Mouse (Mus musculus) spleen, adult 18-20 months (tissue): ENCODE results near the gene Bcl9l.

ENCODE experiments used
- DNase-seq, 2 experiments: peaks; one replicate each; pipeline ENCODE4 v3.0.0; 2022; ENCODE audit warnings: mixed read lengths in 2 of 2

Gene Bcl9l

GRCm38 (mm10) chr9:44513121-44513520, 30.5 kb downstream of the Bcl9l start:
- DNase-seq, result peak in 1 of 2 experiments; percentile 16

GRCm38 (mm10) chr9:44513610-44514009, 31.0 kb downstream of the Bcl9l start:
- no peak for DNase-seq

- no peak for DNase-seq
These were observed 31.5 kb downstream of the Bcl9l start for GRCm38 (mm10) chr9:44514147-44514546.

- peak; percentile 63 to 79 for DNase-seq
These were observed 32.6 kb downstream of the Bcl9l start for GRCm38 (mm10) chr9:44515131-44515751.

GRCm38 (mm10) chr9:44515891-44516290, 33.3 kb downstream of the Bcl9l start:
- no peak for DNase-seq

- peak in 1 of 2 experiments; percentile 15 for DNase-seq
These were observed 34.7 kb downstream of the Bcl9l start for GRCm38 (mm10) chr9:44517368-44517767.

GRCm38 (mm10) chr9:44518068-44518467, 35.4 kb downstream of the Bcl9l start:
- DNase-seq, result peak in 1 of 2 experiments; percentile 12

- DNase-seq, result peak; percentile 55 to 62
These were observed 39.3 kb downstream of the Bcl9l start for GRCm38 (mm10) chr9:44521927-44522326.

- no peak for DNase-seq
These were observed 41.1 kb downstream of the Bcl9l start for GRCm38 (mm10) chr9:44523686-44524085.

- peak in 1 of 2 experiments; percentile 40 for DNase-seq
These were observed 41.7 kb downstream of the Bcl9l start for GRCm38 (mm10) chr9:44524235-44524826.

- no peak for DNase-seq
These were observed 42.4 kb downstream of the Bcl9l start for GRCm38 (mm10) chr9:44525001-44525400.

GRCm38 (mm10) chr9:44525589-44525988, 43.0 kb downstream of the Bcl9l start:
- peak in 1 of 2 experiments; percentile 28 for DNase-seq

- peak; percentile 69 to 81 for DNase-seq
These were observed 43.9 kb downstream of the Bcl9l start for GRCm38 (mm10) chr9:44526337-44527112.

- DNase-seq, result no peak
These were observed 45.7 kb downstream of the Bcl9l start for GRCm38 (mm10) chr9:44528340-44528739.

- DNase-seq, result peak; percentile 34 to 38
These were observed 50.5 kb downstream of the Bcl9l start for GRCm38 (mm10) chr9:44532991-44533580.

- peak in 1 of 2 experiments; percentile 37 for DNase-seq
These were observed 55.1 kb downstream of the Bcl9l start for GRCm38 (mm10) chr9:44537625-44538301.

- no peak for DNase-seq
These were observed 57.3 kb downstream of the Bcl9l start for GRCm38 (mm10) chr9:44539816-44540421.

- DNase-seq, result no peak
These were observed 58.1 kb downstream of the Bcl9l start for GRCm38 (mm10) chr9:44540676-44541075.

- DNase-seq, result no peak
These were observed 59.7 kb downstream of the Bcl9l start for GRCm38 (mm10) chr9:44542364-44542763.

- DNase-seq, result no peak
These were observed 62.4 kb downstream of the Bcl9l start for GRCm38 (mm10) chr9:44544986-44545385.

GRCm38 (mm10) chr9:44548412-44549152, 66.0 kb downstream of the Bcl9l start:
- no peak for DNase-seq

- no peak for DNase-seq
These were observed 68.5 kb downstream of the Bcl9l start for GRCm38 (mm10) chr9:44551138-44551537.
